Mouse (Mus musculus) neural tube, embryonic 13.5 days (tissue): ENCODE results near the gene Slc7a6. TPM values are rescaled to one million over a fixed set of nuclear protein-coding genes. Genes with fewer than 3 reads are reported as not detected.

Source experiments
- ATAC-seq: fragments of 200-750 bp; cut with Nextera tagmentation; 2 replicates; pipeline ENCODE4 v1.8.0; 2017; ENCODE audit warnings: low read depth, mild to moderate bottlenecking, moderate TSS enrichment, moderate library complexity
- H3K27ac ChIP-seq: fragments of 300-500 bp; sonication (generic); replicated peaks from 2 replicates; pipeline ENCODE4 v1.5.1; 2015; ENCODE audit warnings: moderate library complexity, mild to moderate bottlenecking, inconsistent platforms
- H3K27me3 ChIP-seq: fragments of 300-500 bp; sonication (generic); 2 replicates; pipeline ENCODE4 v1.6.1; 2015; ENCODE audit warnings: mild to moderate bottlenecking, inconsistent platforms
- H3K36me3 ChIP-seq: fragments of 300-500 bp; sonication (generic); 2 replicates; pipeline ENCODE4 v1.6.1; 2015; ENCODE audit warnings: mild to moderate bottlenecking, inconsistent platforms
- H3K4me1 ChIP-seq: fragments of 300-500 bp; sonication (generic); replicated peaks from 2 replicates; pipeline ENCODE4 v1.6.1; 2015; ENCODE audit warnings: inconsistent platforms
- H3K4me2 ChIP-seq: fragments of 300-500 bp; sonication (generic); 2 replicates; pipeline ENCODE4 v1.6.1; 2015; ENCODE audit warnings: inconsistent platforms, mild to moderate bottlenecking, moderate library complexity
- H3K4me3 ChIP-seq: fragments of 300-500 bp; sonication (generic); 2 replicates; pipeline ENCODE4 v1.5.1; 2015; ENCODE audit warnings: mild to moderate bottlenecking, inconsistent platforms
- H3K9ac ChIP-seq: fragments of 300-500 bp; sonication (generic); 2 replicates; pipeline ENCODE4 v1.6.1; 2015; ENCODE audit warnings: moderate library complexity, mild to moderate bottlenecking, inconsistent platforms
- H3K9me3 ChIP-seq: fragments of 300-500 bp; sonication (generic); 2 replicates; pipeline ENCODE4 v1.6.1; 2016; ENCODE audit warnings: inconsistent platforms
- WGBS: fragments of 180-500 bp; shearing (Covaris S2); methylation state at CpG from one replicate; pipeline ENCODE4 v1.1.7; 2015; 5-methylcytosine and 5-hydroxymethylcytosine counted together
- polyA plus RNA-seq: library from polyadenylated mRNA; unstranded; fragments of >200 nt; fragmentation: Nextera tagmentation; extraction: Ambion mirVana; gene quantifications from 2 replicates; pipeline ENCODE4 v1.2.1, GENCODE M21; 2015

Slc7a6 gene
- polyA plus RNA-seq, 1 experiment from 2014 or later: 72.5 TPM

GRCm38 (mm10) chr8:106133946-106134345 is 34.7 kb upstream of the Slc7a6 start:
- peaks cover 66% of the 10 kb centered on the region for H3K27me3 ChIP-seq
- no peak for ATAC-seq
- H3K9ac ChIP-seq: no peak overlapping the region
- H3K36me3 ChIP-seq: peaks cover 38% of the 10 kb centered on the region
- 81% methylated on average over 6 of the region's 6 CpGs for WGBS
- no peak overlapping the region for H3K4me3 ChIP-seq
- peaks cover 30% of the 10 kb centered on the region for H3K4me1 ChIP-seq
- no peak overlapping the region for H3K27ac ChIP-seq
- H3K4me2 ChIP-seq: no peak overlapping the region
- H3K9me3 ChIP-seq: no peaks in the 10 kb centered on the region

GRCm38 (mm10) chr8:106134751-106135571 is 33.7 kb upstream of the Slc7a6 start:
- ATAC-seq: no peak
- H3K4me1 ChIP-seq: peaks cover 30% of the 10 kb centered on the region
- no peak overlapping the region for H3K4me3 ChIP-seq
- no peak overlapping the region for H3K9ac ChIP-seq
- no peak overlapping the region for H3K4me2 ChIP-seq
- H3K27ac ChIP-seq: no peak overlapping the region
- no peaks in the 10 kb centered on the region for H3K9me3 ChIP-seq
- H3K36me3 ChIP-seq: peaks cover 29% of the 10 kb centered on the region
- H3K27me3 ChIP-seq: peaks cover 76% of the 10 kb centered on the region
- 24% methylated on average over 14 of the region's 14 CpGs for WGBS

GRCm38 (mm10) chr8:106135672-106136071 is 33.0 kb upstream of the Slc7a6 start:
- H3K36me3 ChIP-seq: peaks cover 23% of the 10 kb centered on the region
- peaks cover 30% of the 10 kb centered on the region for H3K4me1 ChIP-seq
- peak overlapping the region; percentile 45; the same call in 1 of the 2 replicates for H3K4me3 ChIP-seq
- ATAC-seq: no peak
- no peak overlapping the region for H3K9ac ChIP-seq
- peaks cover 83% of the 10 kb centered on the region for H3K27me3 ChIP-seq
- 7% methylated on average over 19 of the region's 19 CpGs for WGBS
- no peaks in the 10 kb centered on the region for H3K9me3 ChIP-seq
- no peak overlapping the region for H3K27ac ChIP-seq
- H3K4me2 ChIP-seq: peak overlapping the region; percentile 75

GRCm38 (mm10) chr8:106136156-106137130 is 32.2 kb upstream of the Slc7a6 start, which contains the start of gene Esrp2:
Gene Esrp2 (minus strand): TSS chr8:106136974.
- peaks cover 30% of the 10 kb centered on the region for H3K4me1 ChIP-seq
- WGBS: 1% methylated on average over 86 of the region's 86 CpGs
- no peak within 1 kb of the TSS for H3K27ac ChIP-seq
- H3K9ac ChIP-seq: peak within 1 kb of the TSS; percentile 62
- H3K4me2 ChIP-seq: peak within 1 kb of the TSS; percentile 75
- peaks cover 83% of the 10 kb centered on the region for H3K27me3 ChIP-seq
- no peaks in the 10 kb centered on the region for H3K9me3 ChIP-seq
- peak within 1 kb of the TSS; percentile 45 for H3K4me3 ChIP-seq
- ATAC-seq: peak; percentile 28; the same call in 1 of the 2 replicates
- H3K36me3 ChIP-seq: peaks cover 15% of the 10 kb centered on the region

- Histone ChIP-seq H3K36me3 (peaks cover 7% of the 10 kb centered on the region), H3K27me3 (peaks cover 83% of the 10 kb centered on the region), H3K27ac (no peak overlapping the region), H3K4me2 (peak overlapping the region; percentile 75), H3K4me3 (peak overlapping the region; percentile 45), H3K4me1 (peaks cover 30% of the 10 kb centered on the region), H3K9me3 (no peaks in the 10 kb centered on the region), H3K9ac (peak overlapping the region; percentile 62)
- ATAC-seq: no peak
- 2% methylated on average over 22 of the region's 22 CpGs for WGBS
Observed at GRCm38 (mm10) chr8:106137218-106137905, 31.3 kb upstream of the Slc7a6 start.

GRCm38 (mm10) chr8:106137906-106138477 is 30.7 kb upstream of the Slc7a6 start:
- Histone ChIP-seq H3K27me3 (peaks cover 77% of the 10 kb centered on the region), H3K4me3 (peak overlapping the region; percentile 45), H3K9me3 (no peaks in the 10 kb centered on the region), H3K36me3 (peaks cover under 1% of the 10 kb centered on the region), H3K4me2 (peak overlapping the region; percentile 75), H3K4me1 (peaks cover 30% of the 10 kb centered on the region), H3K27ac (no peak overlapping the region), H3K9ac (peak overlapping the region; percentile 62)
- ATAC-seq: no peak
- under 1% methylated on average over 24 of the region's 24 CpGs for WGBS

GRCm38 (mm10) chr8:106138616-106139015 is 30.0 kb upstream of the Slc7a6 start:
- H3K4me2 ChIP-seq: peak overlapping the region; percentile 75
- H3K27ac ChIP-seq: no peak overlapping the region
- H3K4me3 ChIP-seq: peak overlapping the region; percentile 45
- peak overlapping the region; percentile 62 for H3K9ac ChIP-seq
- ATAC-seq: no peak
- no peaks in the 10 kb centered on the region for H3K9me3 ChIP-seq
- 16% methylated on average over 7 of the region's 7 CpGs for whole genome bisulfite sequencing
- H3K27me3 ChIP-seq: peaks cover 70% of the 10 kb centered on the region
- H3K4me1 ChIP-seq: peaks cover 30% of the 10 kb centered on the region
- no peaks in the 10 kb centered on the region for H3K36me3 ChIP-seq

- peaks cover 55% of the 10 kb centered on the region for H3K27me3 ChIP-seq
- no peaks in the 10 kb centered on the region for H3K36me3 ChIP-seq
- 68% methylated on average over 5 of the region's 5 CpGs for WGBS
- H3K9me3 ChIP-seq: no peaks in the 10 kb centered on the region
- ATAC-seq: no peak
- H3K4me1 ChIP-seq: peaks cover 30% of the 10 kb centered on the region
- H3K4me3 ChIP-seq: no peak overlapping the region
- H3K4me2 ChIP-seq: no peak overlapping the region
- no peak overlapping the region for H3K9ac ChIP-seq
- no peak overlapping the region for H3K27ac ChIP-seq
Observed at GRCm38 (mm10) chr8:106140191-106140590, 28.5 kb upstream of the Slc7a6 start.

- Histone ChIP-seq H3K4me2 (no peak overlapping the region), H3K9me3 (no peaks in the 10 kb centered on the region), H3K4me3 (no peak overlapping the region), H3K27me3 (peaks cover 49% of the 10 kb centered on the region), H3K9ac (no peak overlapping the region), H3K27ac (no peak overlapping the region), H3K36me3 (no peaks in the 10 kb centered on the region), H3K4me1 (peaks cover 28% of the 10 kb centered on the region)
- ATAC-seq: peak; percentile 59; the same call in 1 of the 2 replicates
- 19% methylated on average over 13 of the region's 13 CpGs for WGBS
Observed at GRCm38 (mm10) chr8:106140769-106141168, 27.9 kb upstream of the Slc7a6 start.

GRCm38 (mm10) chr8:106145331-106145730 is 23.3 kb upstream of the Slc7a6 start:
- H3K36me3 ChIP-seq: no peaks in the 10 kb centered on the region
- 90% methylated on average over 2 of the region's 2 CpGs for WGBS
- 0 out of 2 replicates have a peak, but pooled peaks cover 3% of the 10 kb centered on the region for H3K27me3 ChIP-seq
- H3K9me3 ChIP-seq: no peaks in the 10 kb centered on the region
- H3K27ac ChIP-seq: no peak overlapping the region
- H3K4me2 ChIP-seq: no peak overlapping the region
- no peak overlapping the region for H3K9ac ChIP-seq
- ATAC-seq: no peak
- no peak overlapping the region for H3K4me3 ChIP-seq
- H3K4me1 ChIP-seq: no peaks in the 10 kb centered on the region

GRCm38 (mm10) chr8:106146014-106146413 is 22.6 kb upstream of the Slc7a6 start:
- H3K4me3 ChIP-seq: no peak overlapping the region
- ATAC-seq: no peak
- 91% methylated on average over 4 of the region's 4 CpGs for WGBS
- no peaks in the 10 kb centered on the region for H3K36me3 ChIP-seq
- H3K9ac ChIP-seq: no peak overlapping the region
- no peak overlapping the region for H3K4me2 ChIP-seq
- no peak overlapping the region for H3K27ac ChIP-seq
- H3K4me1 ChIP-seq: peaks cover 5% of the 10 kb centered on the region
- H3K27me3 ChIP-seq: no peaks in the 10 kb centered on the region
- H3K9me3 ChIP-seq: no peaks in the 10 kb centered on the region
